Mouse (Mus musculus): ENCODE data around the gene Pi4k2a. TPM values are rescaled to one million over a fixed set of nuclear protein-coding genes. Genes with fewer than 3 reads are reported as not detected.

Gene Pi4k2a
- polyA plus RNA-seq, 2 experiments = 8.6 to 9.1 TPM

DNA sequence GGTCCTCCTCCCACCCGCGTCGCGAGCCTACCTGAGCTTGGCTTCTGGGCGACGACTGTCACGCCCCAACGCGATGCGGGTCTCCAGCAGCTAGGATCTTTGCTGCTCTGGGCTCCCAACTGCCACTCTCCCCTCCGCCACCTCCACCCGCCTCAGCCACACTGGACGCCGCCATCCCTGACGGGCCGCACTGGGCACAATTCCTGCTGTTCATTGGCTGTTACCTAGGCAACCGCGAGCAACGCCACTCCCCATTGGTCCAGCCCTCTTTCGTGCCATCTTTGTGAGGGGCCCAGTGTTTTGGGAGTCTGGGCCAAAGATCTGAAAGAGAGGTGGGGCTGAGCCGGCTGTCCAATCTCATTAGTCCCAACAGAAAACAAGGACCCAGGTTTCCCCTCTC is 4.1 kb upstream of the Pi4k2a start, which contains the start of gene Morn4:
TSS of gene Morn4 (minus strand) at position 192 of the 400 bp plus-strand sequence.
- no peak for TF ChIP-seq CTCF (IDR thresholded peaks at IDR 0.05; ENCODE audit: low read depth)
- no peak for TF ChIP-seq EP300 (IDR thresholded peaks at IDR 0.05; ENCODE audit: low read depth)
- DNase-seq (ENCODE audit: low read depth in 3 of 3, low spot score in 3 of 3) (peak in 2 of 3 experiments; percentile 75 to 78), ATAC-seq (ENCODE audit: insufficient read depth) (no peak)
- Histone ChIP-seq H3K9me3 (ENCODE audit: control insufficient read depth, low read length) (no peaks in the 10 kb centered on the region), H3K27ac (no peak within 1 kb of the TSS), H3K4me2 (ENCODE audit: low read depth) (peak within 1 kb of the TSS; percentile 77), H3K36me3 (replicated peaks; ENCODE audit: control insufficient read depth, insufficient read depth, low read depth) (no peaks in the 10 kb centered on the region), H3K4me1 (replicated peaks; ENCODE audit: control insufficient read depth in 2 of 2, insufficient read depth in 2 of 2, low read length in 1 of 2) (peaks cover 13 to 18% of the 10 kb centered on the region in 2 experiments), H3K27me3 (ENCODE audit: control insufficient read depth, insufficient read depth, low read length) (no peaks in the 10 kb centered on the region), H3K9ac (replicated peaks) (peak within 1 kb of the TSS; percentile 48), H3K4me3 (ENCODE audit: insufficient read depth in 1 of 2, low read depth in 2 of 2, low read length in 2 of 2) (peak within 1 kb of the TSS; percentile 49 to 60)
- 2% methylated on average over 21 of the region's 21 CpGs for WGBS (ENCODE audit: insufficient replicate concordance)

DNA sequence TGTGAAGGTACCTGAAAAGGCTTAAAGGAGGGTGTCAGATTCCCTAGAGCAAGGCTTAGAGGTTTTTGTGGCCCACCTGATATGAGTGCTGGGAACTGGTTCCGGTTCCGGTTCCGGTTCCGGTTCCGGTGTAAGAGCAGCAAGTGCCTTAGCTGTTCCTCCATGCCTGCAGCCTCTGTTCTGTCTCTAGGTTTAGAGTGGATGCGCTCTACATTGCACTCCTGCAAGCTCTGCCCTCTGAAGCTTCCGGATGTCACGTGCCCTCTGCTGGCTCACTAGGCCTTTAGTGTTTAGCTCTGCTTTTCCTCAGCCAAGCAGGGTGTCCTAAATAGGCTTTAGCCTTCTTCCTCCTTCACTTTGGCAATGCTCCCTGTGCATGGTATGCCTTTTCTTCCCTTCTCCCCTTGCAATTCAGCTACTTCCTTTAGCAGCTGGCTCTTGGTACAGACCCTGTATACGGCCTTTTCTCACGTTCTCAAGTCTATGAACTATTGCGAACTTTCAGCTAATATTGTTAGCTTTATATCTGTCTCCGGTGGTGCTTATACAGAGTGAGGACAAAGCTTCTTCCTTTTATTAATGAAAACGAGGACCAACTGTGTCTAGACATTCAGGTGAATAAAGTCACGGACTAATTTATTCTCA is 1.0 kb upstream of the Pi4k2a start:
- DNase-seq (ENCODE audit: low read depth in 3 of 3, low spot score in 3 of 3) = peak in 1 of 3 experiments; percentile 35
- TF ChIP-seq EP300 (IDR thresholded peaks at IDR 0.05; ENCODE audit: low read depth) (no peak), CTCF (IDR thresholded peaks at IDR 0.05; ENCODE audit: low read depth) (peak; percentile 37)
- peak overlapping the region; percentile 64 for H3K9ac ChIP-seq (replicated peaks)
- H3K36me3 ChIP-seq (replicated peaks; ENCODE audit: control insufficient read depth, insufficient read depth, low read depth) = no peaks in the 10 kb centered on the region
- WGBS (ENCODE audit: insufficient replicate concordance) = 13% methylated on average over 14 of the region's 14 CpGs
- no peaks in the 10 kb centered on the region for H3K9me3 ChIP-seq (ENCODE audit: control insufficient read depth, low read length)
- ATAC-seq (ENCODE audit: insufficient read depth) = no peak
- peak overlapping the region; percentile 22 to 97; a peak in 3 of 4 replicates for H3K4me3 ChIP-seq (ENCODE audit: insufficient read depth in 1 of 2, low read depth in 2 of 2, low read length in 2 of 2)
- no peaks in the 10 kb centered on the region for H3K27me3 ChIP-seq (ENCODE audit: control insufficient read depth, insufficient read depth, low read length)
- peak overlapping the region; percentile 94 for H3K27ac ChIP-seq
- H3K4me1 ChIP-seq (replicated peaks; ENCODE audit: control insufficient read depth in 2 of 2, insufficient read depth in 2 of 2, low read length in 1 of 2) = peaks cover 19 to 21% of the 10 kb centered on the region in 2 experiments
- H3K4me2 ChIP-seq (ENCODE audit: low read depth) = peak overlapping the region; percentile 86

- peak overlapping the region; percentile 85 to 97 for H3K4me3 ChIP-seq (ENCODE audit: insufficient read depth in 1 of 2, low read depth in 2 of 2, low read length in 2 of 2)
- H3K27me3 ChIP-seq (ENCODE audit: control insufficient read depth, insufficient read depth, low read length) = no peaks in the 10 kb centered on the region
- no peak for DNase-seq (ENCODE audit: low read depth in 3 of 3, low spot score in 3 of 3)
- H3K4me2 ChIP-seq (ENCODE audit: low read depth) = peak overlapping the region; percentile 91
- peak overlapping the region; percentile 78 for H3K27ac ChIP-seq
- H3K36me3 ChIP-seq (replicated peaks; ENCODE audit: control insufficient read depth, insufficient read depth, low read depth) = no peaks in the 10 kb centered on the region; the same call in 1 of the 2 replicates
- peak overlapping the region; percentile 89 for H3K9ac ChIP-seq (replicated peaks)
- under 1% methylated on average over 52 of the region's 52 CpGs for WGBS (ENCODE audit: insufficient replicate concordance)
- peaks cover 16 to 18% of the 10 kb centered on the region in 2 experiments for H3K4me1 ChIP-seq (replicated peaks; ENCODE audit: control insufficient read depth in 2 of 2, insufficient read depth in 2 of 2, low read length in 1 of 2)
- peak; percentile 59 for ATAC-seq (ENCODE audit: insufficient read depth)
- TF ChIP-seq CTCF (IDR thresholded peaks at IDR 0.05; ENCODE audit: low read depth) (no peak), EP300 (IDR thresholded peaks at IDR 0.05; ENCODE audit: low read depth) (no peak)
- H3K9me3 ChIP-seq (ENCODE audit: control insufficient read depth, low read length) = no peaks in the 10 kb centered on the region
Observed at GRCm38 (mm10) chr19:42090637-42091141, 419 bp downstream of the Pi4k2a start.

DNA sequence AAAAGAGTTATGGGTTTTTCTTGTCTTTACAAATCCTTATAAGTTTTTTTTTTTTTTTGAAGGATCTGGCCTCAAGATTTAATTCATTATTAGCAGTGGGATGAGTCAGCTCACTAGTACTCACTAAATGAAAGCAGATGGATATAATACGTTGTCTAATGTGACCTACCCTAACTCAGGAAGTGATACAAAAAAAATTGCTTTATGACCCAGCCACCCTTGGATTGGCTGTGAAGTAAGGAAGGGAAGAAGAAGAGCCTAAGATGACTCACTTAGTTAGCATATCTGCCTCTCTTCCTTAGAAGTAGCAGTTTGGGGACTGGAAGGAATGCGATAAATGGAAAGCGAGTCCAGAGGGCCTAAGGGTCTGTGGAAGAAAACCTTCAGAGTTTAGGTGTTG is 9.1 kb downstream of the Pi4k2a start:
- no peak for ATAC-seq (ENCODE audit: insufficient read depth)
- Histone ChIP-seq H3K4me1 (replicated peaks; ENCODE audit: control insufficient read depth in 2 of 2, insufficient read depth in 2 of 2, low read length in 1 of 2) (no peaks in the 10 kb centered on the region), H3K27ac (no peak overlapping the region), H3K9me3 (ENCODE audit: control insufficient read depth, low read length) (no peaks in the 10 kb centered on the region), H3K4me2 (ENCODE audit: low read depth) (no peak overlapping the region), H3K4me3 (ENCODE audit: insufficient read depth in 1 of 2, low read depth in 2 of 2, low read length in 2 of 2) (no peak overlapping the region), H3K27me3 (ENCODE audit: control insufficient read depth, insufficient read depth, low read length) (no peaks in the 10 kb centered on the region), H3K9ac (replicated peaks) (no peak overlapping the region), H3K36me3 (replicated peaks; ENCODE audit: control insufficient read depth, insufficient read depth, low read depth) (no peaks in the 10 kb centered on the region; the same call in 1 of the 2 replicates)
- no peak for TF ChIP-seq EP300 (IDR thresholded peaks at IDR 0.05; ENCODE audit: low read depth)
- no peak for TF ChIP-seq CTCF (IDR thresholded peaks at IDR 0.05; ENCODE audit: low read depth)
- DNase-seq (ENCODE audit: low read depth in 3 of 3, low spot score in 3 of 3) = no peak
- WGBS (ENCODE audit: insufficient replicate concordance) = 73% methylated on average over 3 of the region's 3 CpGs

GRCm38 (mm10) chr19:42104681-42105080 is 14.4 kb downstream of the Pi4k2a start:
- Histone ChIP-seq H3K9me3 (ENCODE audit: control insufficient read depth, low read length) (no peaks in the 10 kb centered on the region), H3K4me2 (ENCODE audit: low read depth) (no peak overlapping the region), H3K4me1 (replicated peaks; ENCODE audit: control insufficient read depth in 2 of 2, insufficient read depth in 2 of 2, low read length in 1 of 2) (no peaks in the 10 kb centered on the region), H3K9ac (replicated peaks) (no peak overlapping the region), H3K27me3 (ENCODE audit: control insufficient read depth, insufficient read depth, low read length) (no peaks in the 10 kb centered on the region), H3K27ac (no peak overlapping the region), H3K4me3 (ENCODE audit: insufficient read depth in 1 of 2, low read depth in 2 of 2, low read length in 2 of 2) (no peak overlapping the region), H3K36me3 (replicated peaks; ENCODE audit: control insufficient read depth, insufficient read depth, low read depth) (peaks cover 4% of the 10 kb centered on the region; the same call in 1 of the 2 replicates)
- TF ChIP-seq CTCF (IDR thresholded peaks at IDR 0.05; ENCODE audit: low read depth) (no peak), EP300 (IDR thresholded peaks at IDR 0.05; ENCODE audit: low read depth) (no peak)
- ATAC-seq (ENCODE audit: insufficient read depth) (no peak), DNase-seq (ENCODE audit: low read depth in 3 of 3, low spot score in 3 of 3) (no peak)
- WGBS (ENCODE audit: insufficient replicate concordance) = 78% methylated on average over 9 of the region's 9 CpGs
